Mouse (Mus musculus): Measurements from ENCODE around the gene Ptma.
"Not testable (repeated sequence)": the region's sequence is repeated elsewhere in the genome, so short reads cannot be mapped to it uniquely, and the experiment has no call there.

Ptma gene

DNA sequence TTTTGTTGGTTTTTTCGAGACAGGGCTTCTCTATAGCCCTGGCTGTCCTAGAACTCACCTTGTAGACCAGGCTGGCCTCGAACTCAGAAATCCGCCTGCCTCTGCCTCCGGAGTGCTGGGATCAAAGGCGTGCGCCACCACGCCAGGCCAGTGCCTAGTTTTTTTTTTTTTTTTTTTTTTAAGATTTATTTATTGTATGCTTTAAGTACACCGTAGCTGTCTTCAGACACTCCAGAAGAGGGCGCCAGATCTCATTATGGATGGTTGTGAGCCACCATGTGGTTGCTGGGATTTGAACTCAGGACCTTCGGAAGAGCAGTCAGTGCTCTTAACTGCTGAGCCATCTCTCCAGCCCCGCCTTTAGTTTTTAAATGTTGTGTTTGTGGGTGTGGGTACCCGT, 13.1 kb downstream of the Ptma start:
- not testable (repeated sequence) for DNase-seq (ENCODE audit: low spot score in 2 of 2)

DNA sequence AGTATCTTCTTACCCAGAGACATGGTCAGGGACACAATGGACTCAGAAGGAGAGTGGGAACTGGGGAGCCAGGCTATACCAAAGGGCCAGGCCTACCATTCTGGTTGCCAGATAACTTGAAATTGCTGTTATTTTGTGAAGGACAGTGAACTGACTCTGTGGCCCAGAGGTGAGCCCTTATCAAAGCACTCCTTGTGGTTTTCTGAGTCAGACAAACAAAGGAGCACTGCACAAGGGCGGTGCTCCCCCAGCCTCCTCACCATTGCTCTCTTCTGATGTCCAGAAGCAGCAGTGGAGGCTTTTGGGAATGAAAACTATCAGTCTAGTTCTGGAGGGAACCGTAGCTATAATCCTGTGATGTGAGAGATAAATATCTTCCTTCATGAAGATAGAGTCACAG, 16.1 kb downstream of the Ptma start:
- DNase-seq (ENCODE audit: low spot score in 2 of 2) = no peak

GRCm38 (mm10) chr1:86546797-86547196, 20.3 kb downstream of the Ptma start:
- DNase-seq (ENCODE audit: low spot score in 2 of 2) = no peak

GRCm38 (mm10) chr1:86551299-86551698, 24.8 kb downstream of the Ptma start:
- no peak for DNase-seq (ENCODE audit: low spot score in 2 of 2)

- no peak for DNase-seq (ENCODE audit: low spot score in 2 of 2)
These were observed 25.4 kb downstream of the Ptma start for GRCm38 (mm10) chr1:86551877-86552276.

DNA sequence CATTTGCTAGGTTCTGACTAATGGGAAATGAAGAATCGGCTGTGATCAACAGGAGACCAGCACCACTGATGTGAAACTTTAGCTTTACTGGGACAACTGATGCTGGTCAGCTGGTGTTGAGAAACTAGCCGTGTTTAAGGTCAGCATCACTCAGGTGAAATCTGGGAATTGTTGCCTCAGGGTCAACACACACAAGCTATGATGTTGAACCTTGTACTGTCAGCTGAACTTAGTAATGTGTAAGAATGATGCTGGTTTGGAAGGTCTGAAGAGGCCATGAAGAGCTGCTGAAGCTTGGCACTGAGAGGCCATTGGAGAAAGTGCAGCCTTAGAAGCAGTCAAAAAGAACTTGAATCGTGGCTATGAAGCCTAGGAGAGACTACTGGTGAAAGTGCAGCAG, 29.1 kb downstream of the Ptma start:
- DNase-seq (ENCODE audit: low spot score in 2 of 2) = no peak

GRCm38 (mm10) chr1:86557872-86558271, 31.3 kb downstream of the Ptma start:
- no peak for DNase-seq (ENCODE audit: low spot score in 2 of 2)

- DNase-seq (ENCODE audit: low spot score in 2 of 2) = no peak
These were observed 32.7 kb downstream of the Ptma start for GRCm38 (mm10) chr1:86559232-86559631.

DNA sequence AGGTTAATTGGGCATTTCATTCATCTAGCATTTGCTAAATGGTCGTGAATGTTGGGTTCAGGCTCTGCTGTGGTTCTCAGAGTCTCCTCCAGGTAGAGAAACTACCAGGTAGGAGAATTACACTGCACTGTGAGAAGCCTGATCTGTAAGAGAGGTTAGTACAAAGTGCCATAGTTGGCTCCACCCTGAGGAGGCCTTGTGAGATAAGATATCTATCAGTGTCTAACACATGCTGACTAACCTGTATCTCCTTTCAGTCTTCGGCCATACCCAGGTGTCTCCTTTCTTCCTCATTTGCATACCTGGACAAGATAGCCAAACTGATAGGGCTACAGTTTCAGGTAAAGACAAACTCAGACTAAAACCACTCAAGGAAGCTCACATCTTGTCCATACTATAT, 36.1 kb downstream of the Ptma start:
- DNase-seq (ENCODE audit: low spot score in 2 of 2) = no peak

- no peak for DNase-seq (ENCODE audit: low spot score in 2 of 2)
These were observed 41.9 kb downstream of the Ptma start for GRCm38 (mm10) chr1:86568409-86568808.

DNA sequence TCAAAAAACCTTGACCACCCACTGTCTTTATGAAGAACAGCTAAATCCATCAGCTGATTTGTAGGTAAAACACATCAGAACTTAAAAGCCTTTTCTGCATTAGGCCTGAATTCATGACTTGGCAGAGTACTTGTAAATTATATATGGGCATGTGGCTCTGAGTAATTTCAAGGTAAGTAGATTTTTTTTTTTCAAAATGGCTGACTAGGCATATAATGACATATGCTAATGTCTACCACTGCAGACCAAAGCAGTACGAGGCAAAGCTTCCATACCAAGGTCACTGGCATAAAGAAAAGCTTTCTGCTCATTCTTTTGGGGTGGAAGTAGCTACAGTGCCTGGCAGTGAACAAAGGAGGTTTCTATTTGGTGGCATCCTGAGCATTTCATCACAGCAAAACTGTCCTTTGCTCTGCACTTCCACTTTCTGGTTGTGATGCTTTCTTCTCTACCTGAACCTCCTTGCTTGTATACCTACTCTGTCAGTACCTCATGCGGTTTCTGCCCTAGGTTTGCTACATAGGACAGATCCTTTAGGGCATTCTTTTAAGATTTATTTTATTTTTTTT, 42.9 kb downstream of the Ptma start:
- no peak for DNase-seq (ENCODE audit: low spot score in 2 of 2)

DNA sequence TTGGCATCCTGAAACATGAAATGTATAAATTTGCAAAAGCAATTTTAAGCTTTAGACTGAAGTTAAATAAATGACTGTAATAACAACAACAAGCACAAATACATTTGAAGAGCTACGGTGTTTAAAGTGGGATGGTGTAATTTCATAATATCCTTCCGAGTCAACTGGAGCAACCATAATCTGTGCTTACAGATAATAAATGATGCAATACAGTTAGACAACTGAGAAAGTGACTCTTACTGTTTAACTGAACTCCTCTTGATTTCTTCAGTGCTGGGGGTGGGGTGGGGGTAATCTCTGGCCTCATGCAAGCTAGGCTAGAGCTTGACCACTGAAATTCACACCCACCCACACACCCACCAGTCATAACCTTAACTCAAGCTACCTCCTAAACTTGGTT, 44.9 kb downstream of the Ptma start:
- DNase-seq (ENCODE audit: low spot score in 2 of 2) = no peak

GRCm38 (mm10) chr1:86571941-86572340, 45.4 kb downstream of the Ptma start:
- no peak for DNase-seq (ENCODE audit: low spot score in 2 of 2)

Measured in spleen, postnatal 10 days (tissue).